Mouse (Mus musculus): ENCODE data around the gene Clcn3. TPM values are rescaled to one million over a fixed set of nuclear protein-coding genes. Genes with fewer than 3 reads are reported as not detected.

Gene Clcn3
- polyA plus RNA-seq, 1 experiment from 2014 or later: 17.9 TPM

GRCm38 (mm10) chr8:60983688-60984079 lies 584 bp upstream of the Clcn3 start:
- ATAC-seq (peak; percentile 81), DNase-seq (ENCODE audit: low spot score) (peak; percentile 92)
- Histone ChIP-seq H3K36me3 (ENCODE audit: insufficient read depth, low read length) (no peaks in the 10 kb centered on the region), H3K27ac (ENCODE audit: low read length) (peak overlapping the region; percentile 92), H3K9ac (replicated peaks; ENCODE audit: low read depth) (no peak overlapping the region), H3K4me2 (replicated peaks; ENCODE audit: low read depth, low read length) (peak overlapping the region; percentile 93), H3K4me3 (ENCODE audit: low read depth, low read length) (peak overlapping the region; percentile 85), H3K9me3 (ENCODE audit: low read length) (no peaks in the 10 kb centered on the region), H3K27me3 (replicated peaks; ENCODE audit: insufficient read depth, low read length) (no peaks in the 10 kb centered on the region), H3K4me1 (ENCODE audit: insufficient read depth, low read depth, low read length) (no peaks in the 10 kb centered on the region; the same call in 1 of the 2 replicates)
- TF ChIP-seq EP300 (IDR thresholded peaks at IDR 0.05) (peak; percentile 58), CTCF (IDR thresholded peaks at IDR 0.05) (peak; percentile 72)
- 7% methylated on average over 9 of the region's 9 CpGs for WGBS

DNA sequence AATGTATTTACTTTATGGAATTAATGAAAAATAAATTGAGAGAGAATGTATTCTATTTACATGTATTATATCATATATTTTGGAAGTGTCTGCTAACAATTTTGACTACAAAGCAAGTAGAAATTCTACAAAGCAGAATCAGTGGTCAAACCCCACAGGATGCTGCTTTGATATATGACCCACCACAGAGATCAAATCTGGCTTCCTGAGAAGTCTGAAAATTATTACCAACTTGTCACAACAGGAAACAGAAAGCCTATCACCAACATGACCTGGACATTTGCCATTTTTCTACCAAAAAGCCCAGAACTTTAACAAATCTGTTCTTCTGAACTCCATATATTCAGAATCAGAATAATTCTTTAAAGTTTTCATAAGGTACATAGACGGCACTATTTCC lies 1.7 kb downstream of the Clcn3 start:
- ATAC-seq (no peak), DNase-seq (ENCODE audit: low spot score) (no peak)
- no peak overlapping the region; the same call in 1 of the 2 replicates for H3K4me2 ChIP-seq (replicated peaks; ENCODE audit: low read depth, low read length)
- H3K36me3 ChIP-seq (ENCODE audit: insufficient read depth, low read length): no peaks in the 10 kb centered on the region
- TF ChIP-seq EP300 (IDR thresholded peaks at IDR 0.05) (no peak), CTCF (IDR thresholded peaks at IDR 0.05) (no peak)
- H3K4me3 ChIP-seq (ENCODE audit: low read depth, low read length): no peak overlapping the region
- no peak overlapping the region for H3K9ac ChIP-seq (replicated peaks; ENCODE audit: low read depth)
- no peaks in the 10 kb centered on the region for H3K9me3 ChIP-seq (ENCODE audit: low read length)
- H3K4me1 ChIP-seq (ENCODE audit: insufficient read depth, low read depth, low read length): no peaks in the 10 kb centered on the region; the same call in 1 of the 2 replicates
- H3K27me3 ChIP-seq (replicated peaks; ENCODE audit: insufficient read depth, low read length): no peaks in the 10 kb centered on the region
- WGBS: 11% methylated on average over 1 of the region's 1 CpGs
- H3K27ac ChIP-seq (ENCODE audit: low read length): no peak overlapping the region

DNA sequence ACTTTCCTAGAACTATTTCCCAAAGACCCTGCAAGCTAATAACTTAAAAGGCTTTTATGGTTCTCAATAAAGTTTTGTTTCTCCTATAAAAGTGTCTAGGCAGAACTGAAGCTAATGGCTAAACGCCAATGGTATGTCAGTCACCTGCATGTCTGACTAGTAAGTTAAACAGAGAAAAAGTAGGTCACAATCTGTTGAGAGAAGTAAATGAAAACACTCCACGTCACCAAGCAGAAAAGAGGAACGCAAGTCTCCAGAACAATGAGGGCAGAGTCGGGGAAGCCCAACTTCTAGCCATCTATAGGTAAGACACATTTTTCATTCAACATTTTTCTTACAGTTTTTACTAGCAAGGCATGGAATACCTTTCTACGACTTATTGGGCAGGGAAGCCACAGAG lies 4.6 kb downstream of the Clcn3 start:
- H3K4me1 ChIP-seq (ENCODE audit: insufficient read depth, low read depth, low read length): no peaks in the 10 kb centered on the region; the same call in 1 of the 2 replicates
- H3K4me2 ChIP-seq (replicated peaks; ENCODE audit: low read depth, low read length): no peak overlapping the region
- no peaks in the 10 kb centered on the region for H3K36me3 ChIP-seq (ENCODE audit: insufficient read depth, low read length)
- TF ChIP-seq CTCF (IDR thresholded peaks at IDR 0.05) (no peak), EP300 (IDR thresholded peaks at IDR 0.05) (no peak)
- DNase-seq (ENCODE audit: low spot score) (peak; percentile 53), ATAC-seq (no peak)
- 60% methylated on average over 5 of the region's 5 CpGs for WGBS
- H3K4me3 ChIP-seq (ENCODE audit: low read depth, low read length): no peak overlapping the region
- H3K27ac ChIP-seq (ENCODE audit: low read length): no peak overlapping the region
- no peak overlapping the region for H3K9ac ChIP-seq (replicated peaks; ENCODE audit: low read depth)
- no peaks in the 10 kb centered on the region for H3K9me3 ChIP-seq (ENCODE audit: low read length)
- no peaks in the 10 kb centered on the region for H3K27me3 ChIP-seq (replicated peaks; ENCODE audit: insufficient read depth, low read length)

DNA sequence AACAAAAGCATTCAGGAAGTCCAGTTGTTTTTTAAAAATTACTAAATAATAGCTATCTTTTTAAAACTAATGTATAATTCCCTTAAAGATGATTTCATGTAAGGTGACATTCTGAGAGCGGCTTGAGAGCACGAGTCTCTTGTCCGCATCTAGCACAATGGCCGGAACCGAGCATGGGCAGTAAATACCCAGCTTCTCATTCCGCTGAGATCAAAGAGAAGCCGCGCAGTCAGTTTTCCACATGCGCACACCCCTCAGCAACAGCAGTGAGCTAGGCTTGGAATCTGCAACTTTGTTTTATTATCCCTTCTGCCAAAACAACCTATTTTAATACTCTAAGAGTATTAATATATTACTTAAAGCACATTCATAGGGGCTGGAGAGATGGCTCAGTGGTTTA lies 6.3 kb downstream of the Clcn3 start:
- WGBS: 77% methylated on average over 9 of the region's 9 CpGs
- no peak overlapping the region for H3K27ac ChIP-seq (ENCODE audit: low read length)
- no peak for ATAC-seq

DNA sequence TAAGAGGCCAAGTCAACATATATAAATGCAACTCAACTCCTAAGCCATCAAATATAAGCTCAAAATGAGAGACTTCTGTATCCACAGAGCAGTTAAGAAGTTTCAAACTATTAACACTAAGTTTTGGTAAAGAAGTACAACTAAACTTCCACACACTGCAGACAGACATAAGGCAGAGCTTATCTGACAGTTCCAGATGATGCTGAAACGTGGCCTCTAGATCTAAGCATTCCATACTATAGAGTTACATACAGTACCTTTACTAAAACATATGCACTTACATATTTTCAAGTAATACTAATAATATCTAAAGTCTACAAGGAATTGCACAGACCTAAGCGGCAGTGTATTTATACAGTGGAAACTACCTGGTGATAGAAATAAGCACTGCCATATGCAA lies 8.3 kb downstream of the Clcn3 start:
- Histone ChIP-seq H3K36me3 (ENCODE audit: insufficient read depth, low read length) (no peaks in the 10 kb centered on the region), H3K27me3 (replicated peaks; ENCODE audit: insufficient read depth, low read length) (no peaks in the 10 kb centered on the region), H3K9ac (replicated peaks; ENCODE audit: low read depth) (no peak overlapping the region), H3K4me2 (replicated peaks; ENCODE audit: low read depth, low read length) (no peak overlapping the region), H3K27ac (ENCODE audit: low read length) (no peak overlapping the region), H3K9me3 (ENCODE audit: low read length) (no peaks in the 10 kb centered on the region), H3K4me3 (ENCODE audit: low read depth, low read length) (no peak overlapping the region), H3K4me1 (ENCODE audit: insufficient read depth, low read depth, low read length) (no peaks in the 10 kb centered on the region)
- TF ChIP-seq EP300 (IDR thresholded peaks at IDR 0.05): no peak
- no peak for TF ChIP-seq CTCF (IDR thresholded peaks at IDR 0.05)
- ATAC-seq: no peak
- DNase-seq (ENCODE audit: low spot score): no peak
- 79% methylated on average over 2 of the region's 2 CpGs for WGBS

More for the DNA sequence above, 6.3 kb downstream of the Clcn3 start:
- no peak for TF ChIP-seq CTCF (IDR thresholded peaks at IDR 0.05)
- TF ChIP-seq EP300 (IDR thresholded peaks at IDR 0.05): no peak
- H3K4me1 ChIP-seq (ENCODE audit: insufficient read depth, low read depth, low read length): no peaks in the 10 kb centered on the region; the same call in 1 of the 2 replicates
- no peak overlapping the region for H3K9ac ChIP-seq (replicated peaks; ENCODE audit: low read depth)
- H3K4me3 ChIP-seq (ENCODE audit: low read depth, low read length): no peak overlapping the region
- no peaks in the 10 kb centered on the region for H3K36me3 ChIP-seq (ENCODE audit: insufficient read depth, low read length)
- H3K27me3 ChIP-seq (replicated peaks; ENCODE audit: insufficient read depth, low read length): no peaks in the 10 kb centered on the region
- DNase-seq (ENCODE audit: low spot score): no peak
- H3K9me3 ChIP-seq (ENCODE audit: low read length): no peaks in the 10 kb centered on the region
- no peak overlapping the region for H3K4me2 ChIP-seq (replicated peaks; ENCODE audit: low read depth, low read length)

DNA sequence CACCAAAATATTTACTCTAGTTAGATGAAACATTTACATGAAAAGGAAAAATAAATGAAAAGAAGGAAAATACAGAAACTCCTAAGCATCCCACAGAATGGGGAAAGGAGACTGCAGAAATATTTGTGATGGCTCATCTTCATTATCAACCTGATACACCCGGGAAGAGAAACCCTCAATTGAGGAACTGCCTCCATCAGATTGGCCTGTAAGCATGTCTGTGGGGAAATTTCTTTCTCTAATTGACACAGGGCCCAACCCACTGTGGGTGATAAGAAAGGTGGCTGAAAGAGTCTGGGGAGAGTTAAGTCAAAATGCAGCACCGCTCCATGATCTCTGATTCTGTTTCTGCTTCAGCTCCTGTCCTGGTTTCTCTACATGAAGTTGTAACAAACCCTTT lies 9.7 kb downstream of the Clcn3 start:
- H3K9ac ChIP-seq (replicated peaks; ENCODE audit: low read depth): no peak overlapping the region
- 81% methylated on average over 2 of the region's 2 CpGs for WGBS
- ATAC-seq: no peak

DNA sequence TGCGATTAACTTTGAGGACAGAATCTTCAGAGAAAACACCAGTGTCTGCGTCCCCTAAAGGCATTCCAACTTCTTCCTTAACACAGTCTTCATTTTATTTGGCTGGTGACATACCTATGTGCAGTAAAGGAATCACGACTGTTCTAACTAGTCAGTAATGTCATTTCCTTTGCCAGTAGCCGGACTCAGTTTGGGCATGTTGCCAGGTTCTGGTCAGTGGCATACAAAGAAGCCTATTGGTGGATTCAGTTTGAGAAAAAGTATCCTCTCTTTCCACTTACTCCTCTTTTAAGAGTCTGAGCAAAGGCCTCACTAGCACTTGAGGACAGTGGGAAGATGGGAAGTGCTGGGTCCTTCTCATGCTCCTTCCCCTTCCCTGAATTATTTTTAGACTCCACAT lies 11.3 kb downstream of the Clcn3 start:
- no peak overlapping the region for H3K4me3 ChIP-seq (ENCODE audit: low read depth, low read length)
- no peaks in the 10 kb centered on the region for H3K36me3 ChIP-seq (ENCODE audit: insufficient read depth, low read length)
- no peak for DNase-seq (ENCODE audit: low spot score)
- H3K4me1 ChIP-seq (ENCODE audit: insufficient read depth, low read depth, low read length): 0 out of 2 replicates have a peak, but pooled peaks cover 3% of the 10 kb centered on the region
- no peaks in the 10 kb centered on the region for H3K9me3 ChIP-seq (ENCODE audit: low read length)
- no peaks in the 10 kb centered on the region for H3K27me3 ChIP-seq (replicated peaks; ENCODE audit: insufficient read depth, low read length)
- WGBS: 41% methylated on average over 4 of the region's 4 CpGs
- H3K4me2 ChIP-seq (replicated peaks; ENCODE audit: low read depth, low read length): no peak overlapping the region
- H3K9ac ChIP-seq (replicated peaks; ENCODE audit: low read depth): no peak overlapping the region
- ATAC-seq: no peak
- H3K27ac ChIP-seq (ENCODE audit: low read length): no peak overlapping the region
- TF ChIP-seq EP300 (IDR thresholded peaks at IDR 0.05) (no peak), CTCF (IDR thresholded peaks at IDR 0.05) (no peak)

More for the DNA sequence above, 9.7 kb downstream of the Clcn3 start:
- Histone ChIP-seq H3K27ac (ENCODE audit: low read length) (no peak overlapping the region), H3K36me3 (ENCODE audit: insufficient read depth, low read length) (no peaks in the 10 kb centered on the region), H3K27me3 (replicated peaks; ENCODE audit: insufficient read depth, low read length) (no peaks in the 10 kb centered on the region), H3K4me2 (replicated peaks; ENCODE audit: low read depth, low read length) (no peak overlapping the region), H3K9me3 (ENCODE audit: low read length) (no peaks in the 10 kb centered on the region), H3K4me3 (ENCODE audit: low read depth, low read length) (no peak overlapping the region), H3K4me1 (ENCODE audit: insufficient read depth, low read depth, low read length) (0 out of 2 replicates have a peak, but pooled peaks cover 3% of the 10 kb centered on the region)
- DNase-seq (ENCODE audit: low spot score): no peak
- TF ChIP-seq CTCF (IDR thresholded peaks at IDR 0.05) (no peak), EP300 (IDR thresholded peaks at IDR 0.05) (no peak)
